Mouse (Mus musculus) bone marrow macrophage, adult 2 months (primary cell): Measurements from ENCODE around the gene Ube2g2. TPM values are rescaled to one million over a fixed set of nuclear protein-coding genes. Genes with fewer than 3 reads are reported as not detected.
A peak's percentile ranks its signal among the peaks of the same experiment; 100 is the strongest.

Experiments used
- H3K27ac ChIP-seq: 2 replicates; pipeline ENCODE4 v1.5.1; 2012; ENCODE audit warnings: low read depth, low read length; ENCODE audit not compliant: insufficient read depth
- H3K4me1 ChIP-seq: 2 replicates; pipeline ENCODE4 v1.6.1; 2012; ENCODE audit warnings: low read length; ENCODE audit not compliant: control insufficient read depth, insufficient read depth
- H3K4me3 ChIP-seq: 2 replicates; pipeline ENCODE4 v1.5.1; 2012; ENCODE audit warnings: mild to moderate bottlenecking, low read length, moderate library complexity; ENCODE audit not compliant: insufficient read depth
- CTCF ChIP-seq: IDR thresholded peaks from 2 replicates; pipeline ENCODE4 v1.5.1; 2012; ENCODE audit warnings: low read depth, mild to moderate bottlenecking, low read length, moderate library complexity
- POLR2A ChIP-seq: IDR thresholded peaks from 2 replicates; pipeline ENCODE4 v1.6.1; 2012; ENCODE audit warnings: mild to moderate bottlenecking, low read depth, low read length, borderline replicate concordance
- polyA plus RNA-seq: library from polyadenylated mRNA; stranded (reverse); fragments of >200 nt; gene quantifications from 2 replicates; pipeline ENCODE4 v1.2.4, GENCODE M21; 2012; ENCODE audit not compliant: missing spikeins, insufficient read depth, insufficient read length

Gene Ube2g2
- polyA plus RNA-seq = 57.9 and 61.2 TPM in 2 replicates

GRCm38 (mm10) chr10:77622055-77622988 lies at the start of gene Ube2g2:
TSS of gene Ube2g2 (plus strand) at chr10:77622275.
- H3K4me1 ChIP-seq = peaks cover 49% of the 10 kb centered on the region
- TF ChIP-seq POLR2A (no peak), CTCF (no peak)
- peak within 1 kb of the TSS; percentile 95 for H3K27ac ChIP-seq
- peak within 1 kb of the TSS; percentile 90 for H3K4me3 ChIP-seq

DNA sequence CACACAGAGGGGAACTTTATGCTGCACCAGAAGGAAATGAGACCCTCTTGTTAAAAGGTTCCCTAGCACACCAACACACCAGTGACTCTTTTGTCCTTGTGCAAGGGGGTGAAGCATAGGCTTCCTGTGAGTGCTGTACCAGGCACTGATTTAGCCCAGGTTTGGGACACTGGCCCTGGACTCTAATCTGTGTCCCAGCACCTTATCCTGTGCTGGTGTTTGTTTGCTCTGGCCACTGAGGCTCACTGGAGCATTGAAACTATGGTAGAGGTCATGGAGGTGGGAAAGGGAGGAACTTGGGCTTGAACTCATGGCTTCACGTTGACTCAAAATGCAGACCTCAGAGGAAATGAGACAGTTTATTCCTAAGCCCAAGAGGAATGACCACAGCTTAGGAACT lies 48.9 kb upstream of the Ube2g2 start:
- no peak for TF ChIP-seq POLR2A
- no peak for TF ChIP-seq CTCF
- no peaks in the 10 kb centered on the region for H3K4me1 ChIP-seq
- no peak overlapping the region for H3K4me3 ChIP-seq
- no peak overlapping the region for H3K27ac ChIP-seq

DNA sequence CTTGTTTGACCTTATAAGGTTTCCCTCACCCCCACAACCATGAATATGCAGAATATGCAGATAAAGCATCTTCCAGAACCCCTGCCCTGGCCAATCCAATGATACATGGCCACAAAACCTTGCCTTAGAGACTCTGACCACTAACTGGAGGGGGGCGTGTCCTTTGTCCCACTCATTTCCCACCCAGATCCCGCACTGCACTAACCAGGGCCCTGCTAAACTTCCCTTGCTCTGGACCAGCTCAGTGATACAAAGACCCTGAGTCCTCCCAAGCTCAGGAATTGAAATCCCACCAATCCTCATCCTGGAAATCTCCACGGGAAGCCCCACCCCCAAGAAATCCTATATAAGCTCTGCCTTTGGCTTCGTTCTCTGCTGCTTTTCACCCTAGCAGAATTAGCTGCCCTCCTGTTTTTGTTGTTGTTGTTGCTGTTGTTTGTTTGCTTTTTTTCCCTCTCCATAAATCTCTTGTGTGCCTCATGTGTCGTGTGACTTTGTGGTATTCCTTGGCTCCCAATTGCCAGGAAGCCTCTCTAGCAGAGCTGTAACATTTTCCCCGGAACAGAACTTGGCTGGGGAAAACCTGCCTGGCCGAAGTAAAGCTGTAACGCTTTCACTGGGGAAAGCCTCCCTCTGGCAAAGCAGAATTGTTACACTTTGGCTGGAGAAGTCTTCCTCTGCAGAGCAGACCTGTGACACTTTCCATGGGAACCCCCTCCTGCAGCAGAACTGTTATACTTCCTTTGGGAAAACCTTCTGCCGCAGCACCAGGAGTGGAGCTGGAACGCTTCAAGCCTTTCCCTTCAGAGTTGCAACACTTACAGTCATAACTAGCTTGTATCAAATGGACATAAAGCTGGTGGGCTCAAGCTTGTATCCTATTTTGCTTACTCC lies 41.8 kb upstream of the Ube2g2 start:
- Histone ChIP-seq H3K27ac (no peak overlapping the region), H3K4me3 (no peak overlapping the region), H3K4me1 (peaks cover 15% of the 10 kb centered on the region)
- TF ChIP-seq CTCF = no peak
- no peak for TF ChIP-seq POLR2A

DNA sequence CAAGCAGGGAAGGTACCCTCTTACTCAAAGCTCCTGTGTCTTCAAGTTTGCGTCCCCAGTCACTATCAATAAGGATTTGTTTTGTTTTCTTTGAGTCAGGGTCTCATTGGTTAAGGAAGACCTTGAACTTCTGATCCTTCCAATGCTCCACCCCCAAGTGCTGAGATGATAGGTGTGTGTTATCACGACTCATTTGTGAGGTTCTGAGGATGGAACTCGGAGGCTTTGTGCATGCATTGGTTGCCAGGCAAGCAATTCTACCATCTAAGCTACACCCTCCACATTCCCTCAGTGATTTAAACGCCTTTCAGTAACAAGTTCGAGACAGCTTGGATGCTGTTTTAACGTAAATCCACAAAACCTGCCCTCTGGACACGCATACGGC lies 41.1 kb upstream of the Ube2g2 start:
- TF ChIP-seq POLR2A = no peak
- no peak for TF ChIP-seq CTCF
- peak overlapping the region; percentile 44 for H3K4me3 ChIP-seq
- peak overlapping the region; percentile 28; the same call in 1 of the 2 replicates for H3K27ac ChIP-seq
- peaks cover 15% of the 10 kb centered on the region for H3K4me1 ChIP-seq

DNA sequence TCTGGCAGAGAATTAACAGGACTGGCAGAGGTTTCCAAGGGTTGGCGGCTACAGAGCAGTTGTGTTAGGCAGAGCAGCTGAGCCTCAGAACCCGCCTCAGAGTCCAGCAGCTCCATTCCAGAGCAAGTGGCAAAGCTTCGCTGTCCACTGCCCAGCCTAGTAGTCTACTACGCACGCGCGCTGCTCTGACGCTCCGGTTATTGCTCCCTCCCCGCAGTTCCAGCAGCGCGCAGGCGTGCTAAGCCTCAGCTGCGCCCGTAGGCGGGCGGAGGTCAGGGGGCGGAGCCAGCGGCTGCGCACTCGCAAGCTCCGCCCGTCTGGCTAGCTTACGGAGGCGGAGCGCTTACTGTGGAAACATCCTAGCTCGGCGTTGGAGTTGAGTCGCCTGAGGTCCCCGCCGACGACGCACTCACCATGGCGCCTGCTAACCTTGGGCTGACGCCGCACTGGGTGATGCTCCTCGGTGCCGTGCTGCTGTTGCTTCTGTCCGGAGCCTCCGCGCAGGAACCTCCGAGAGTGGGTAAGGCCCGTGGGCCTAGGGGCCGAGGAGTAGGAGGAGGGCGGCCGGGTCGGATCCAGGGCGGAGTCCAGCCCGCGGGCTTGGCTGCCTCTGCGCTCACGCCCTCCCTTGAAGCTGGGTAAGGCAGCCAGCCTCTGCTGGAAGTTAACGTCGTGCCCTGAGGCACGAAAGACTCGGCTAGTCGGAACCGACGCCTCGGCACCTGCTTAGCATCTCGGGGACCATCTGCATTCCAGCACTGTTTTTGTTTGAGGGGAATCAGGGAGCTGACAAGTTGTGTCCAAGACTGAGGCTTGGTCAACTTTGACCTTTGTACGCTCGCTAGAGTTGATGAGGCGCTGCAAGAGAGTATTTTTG lies 40.4 kb upstream of the Ube2g2 start, which contains the start of gene Pttg1ip:
Gene Pttg1ip (plus strand): TSS at position 313 of the 877 bp plus-strand sequence.
- Histone ChIP-seq H3K4me1 (peaks cover 15% of the 10 kb centered on the region), H3K27ac (peak within 1 kb of the TSS; percentile 64), H3K4me3 (peak within 1 kb of the TSS; percentile 80)
- peak; percentile 82 for TF ChIP-seq POLR2A
- TF ChIP-seq CTCF = no peak

DNA sequence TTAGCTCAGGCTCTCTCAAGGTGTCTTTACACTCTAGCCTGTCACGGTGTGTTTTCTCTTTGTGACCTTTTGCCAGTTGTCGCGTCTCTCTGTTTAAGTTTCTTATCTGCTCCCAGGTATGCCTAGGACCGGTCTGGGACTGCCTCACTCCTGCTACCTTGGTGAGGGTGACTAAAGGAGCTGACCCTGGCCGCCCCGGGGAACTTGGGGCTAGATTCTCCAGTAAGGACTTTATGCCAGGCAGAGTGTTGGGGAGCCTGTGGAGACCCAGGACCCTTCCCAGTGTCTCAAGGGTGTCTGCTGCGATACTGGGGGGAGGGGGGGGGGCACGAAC lies 39.8 kb upstream of the Ube2g2 start:
- H3K4me3 ChIP-seq = peak overlapping the region; percentile 80
- peaks cover 15% of the 10 kb centered on the region for H3K4me1 ChIP-seq
- H3K27ac ChIP-seq = peak overlapping the region; percentile 64; the same call in 1 of the 2 replicates
- TF ChIP-seq POLR2A (no peak), CTCF (no peak)

- Histone ChIP-seq H3K4me1 (peaks cover 15% of the 10 kb centered on the region), H3K27ac (no peak overlapping the region), H3K4me3 (no peak overlapping the region)
- TF ChIP-seq POLR2A (no peak), CTCF (no peak)
Measured at GRCm38 (mm10) chr10:77583795-77584422, 38.2 kb upstream of the Ube2g2 start.

DNA sequence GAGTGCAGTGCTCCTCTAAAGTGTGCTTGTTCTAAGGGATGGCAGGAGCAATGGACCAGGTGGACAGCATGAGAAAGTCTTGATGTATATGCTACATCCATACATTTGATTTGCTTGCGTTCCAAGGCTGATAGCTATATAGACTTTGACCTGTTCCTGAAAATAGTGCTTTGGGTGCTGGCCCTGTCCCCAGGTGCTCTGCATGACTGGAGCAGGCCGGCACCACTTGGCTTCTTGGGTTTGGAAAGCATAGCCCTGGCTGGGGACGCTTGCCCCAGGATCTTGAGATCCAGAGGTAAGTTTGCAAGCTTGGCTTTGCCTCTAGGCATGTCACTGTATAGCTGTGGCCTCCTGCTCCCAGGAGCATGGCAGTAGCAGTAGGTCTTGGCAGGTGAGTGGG lies 35.4 kb upstream of the Ube2g2 start:
- no peak overlapping the region for H3K4me3 ChIP-seq
- H3K27ac ChIP-seq = no peak overlapping the region
- TF ChIP-seq POLR2A (no peak), CTCF (no peak)
- peaks cover 12% of the 10 kb centered on the region for H3K4me1 ChIP-seq
